Mouse (Mus musculus) embryonic fibroblast, embryonic 13.5 days (primary cell): ENCODE results near the gene Gas2l1.

ENCODE experiments used
- CTCF ChIP-seq: IDR thresholded peaks from 2 replicates; pipeline ENCODE4 v1.5.1; 2011; ENCODE audit warnings: mild to moderate bottlenecking, control low read depth, low read length, moderate library complexity, borderline replicate concordance; ENCODE audit not compliant: insufficient read depth
- POLR2A ChIP-seq: IDR thresholded peaks from 2 replicates; pipeline ENCODE4 v1.6.1; 2011; ENCODE audit warnings: low read depth, mild to moderate bottlenecking, control low read depth, low read length, moderate library complexity

DNA sequence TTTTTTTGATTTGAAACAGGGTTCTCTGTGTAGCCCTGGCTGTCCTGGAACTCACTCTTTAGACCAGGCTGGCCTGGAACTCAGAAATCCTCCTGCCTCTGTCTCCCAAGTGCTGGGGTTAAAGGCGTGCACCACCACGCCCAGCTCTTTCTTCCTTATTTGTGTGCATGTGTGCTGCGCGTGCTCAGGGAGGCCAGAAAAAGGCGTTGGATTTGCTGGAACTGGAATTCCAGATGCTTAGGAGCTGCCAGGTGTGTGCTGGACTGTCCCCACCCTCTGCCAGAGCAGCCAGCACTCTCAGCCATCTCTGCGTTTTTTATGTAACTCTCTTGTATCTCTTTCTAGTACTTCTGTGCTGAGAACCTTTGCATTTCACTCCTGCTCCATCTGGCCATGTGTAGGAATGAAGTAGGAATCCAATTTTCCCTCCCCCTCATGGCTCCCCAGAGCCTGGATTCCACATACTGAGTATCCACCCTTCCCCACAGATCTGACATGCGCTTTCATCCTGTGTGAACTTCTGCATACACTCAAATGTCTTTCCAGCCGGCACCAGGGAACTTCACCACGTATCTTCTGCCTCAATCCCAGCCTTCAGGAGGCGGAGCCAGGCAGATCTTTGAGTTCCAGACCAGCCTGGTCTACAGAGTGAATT is 12.8 kb downstream of the Gas2l1 start:
- TF ChIP-seq POLR2A = no peak
- TF ChIP-seq CTCF = no peak
